Mouse (Mus musculus) olfactory bulb, adult 2 months (tissue): ENCODE data around the gene Usp54. TPM values are rescaled to one million over a fixed set of nuclear protein-coding genes. Genes with fewer than 3 reads are reported as not detected.
"Not testable (repeated sequence)": the region's sequence is repeated elsewhere in the genome, so short reads cannot be mapped to it uniquely, and the experiment has no call there.

ENCODE experiments used
- H3K27ac ChIP-seq: fragments of 200-500 bp; 2 replicates; pipeline ENCODE4 v1.5.1; 2012; ENCODE audit warnings: low read depth, low read length; ENCODE audit not compliant: insufficient read depth
- H3K4me1 ChIP-seq: fragments of 200-500 bp; 2 replicates; pipeline ENCODE4 v1.6.1; 2012; ENCODE audit warnings: low read length; ENCODE audit not compliant: control insufficient read depth, insufficient read depth
- H3K4me3 ChIP-seq: fragments of 200-500 bp; 2 replicates; pipeline ENCODE4 v1.5.1; 2012; ENCODE audit warnings: mild to moderate bottlenecking, low read depth, low read length, moderate library complexity; ENCODE audit not compliant: insufficient read depth
- CTCF ChIP-seq: fragments of 200-500 bp; IDR thresholded peaks from 2 replicates; pipeline ENCODE4 v1.5.1; 2012; ENCODE audit warnings: low read depth, mild to moderate bottlenecking, low read length, moderate library complexity; ENCODE audit not compliant: insufficient read depth
- POLR2A ChIP-seq: fragments of 200-500 bp; IDR thresholded peaks from 2 replicates; pipeline ENCODE4 v1.6.1; 2012; ENCODE audit warnings: mild to moderate bottlenecking, low read depth, low read length, moderate library complexity; ENCODE audit not compliant: insufficient read depth
- WGBS: fragments of 180-500 bp; shearing (Covaris S2); methylation state at CpG from one replicate; pipeline ENCODE4 v1.1.7; 2018; 5-methylcytosine and 5-hydroxymethylcytosine counted together
- polyA plus RNA-seq: library from polyadenylated mRNA; stranded (reverse); fragments of >200 nt; gene quantifications from 2 replicates; pipeline ENCODE4 v1.2.4, GENCODE M21; 2012; ENCODE audit warnings: low replicate concordance; ENCODE audit not compliant: missing spikeins, insufficient read depth, insufficient read length

Usp54 gene
- polyA plus RNA-seq, 1 experiment: 58.6 TPM

- H3K4me3 ChIP-seq: peak overlapping the region; percentile 81
- 1% methylated on average over 16 of the region's 16 CpGs for WGBS
- TF ChIP-seq POLR2A: no peak
- H3K27ac ChIP-seq: peak overlapping the region; percentile 23; the same call in 1 of the 2 replicates
- peaks cover 2% of the 10 kb centered on the region; the same call in 1 of the 2 replicates for H3K4me1 ChIP-seq
Observed at GRCm38 (mm10) chr14:20639918-20640619, 794 bp downstream of the Usp54 start.

- Histone ChIP-seq H3K4me1 (peaks cover 2% of the 10 kb centered on the region; the same call in 1 of the 2 replicates), H3K27ac (no peak overlapping the region), H3K4me3 (no peak overlapping the region)
- WGBS: 89% methylated on average over 6 of the region's 6 CpGs
- TF ChIP-seq CTCF (no peak), POLR2A (no peak)
Observed at GRCm38 (mm10) chr14:20638702-20639101, 2.2 kb downstream of the Usp54 start.

GRCm38 (mm10) chr14:20637818-20638574 lies 2.9 kb downstream of the Usp54 start:
- Histone ChIP-seq H3K27ac (no peak overlapping the region), H3K4me3 (no peak overlapping the region), H3K4me1 (peaks cover 2% of the 10 kb centered on the region; the same call in 1 of the 2 replicates)
- TF ChIP-seq POLR2A (no peak), CTCF (no peak)
- 97% methylated on average over 2 of the region's 2 CpGs for WGBS

GRCm38 (mm10) chr14:20636968-20637367 lies 3.9 kb downstream of the Usp54 start:
- not testable (repeated sequence) for H3K4me1 ChIP-seq, H3K27ac ChIP-seq, H3K4me3 ChIP-seq
- WGBS: 97% methylated on average over 3 of the region's 3 CpGs

- Histone ChIP-seq H3K27ac (no peak overlapping the region), H3K4me1 (peaks cover 2% of the 10 kb centered on the region; the same call in 1 of the 2 replicates), H3K4me3 (no peak overlapping the region)
- WGBS: 92% methylated on average over 2 of the region's 2 CpGs
- TF ChIP-seq CTCF (no peak), POLR2A (no peak)
Observed at GRCm38 (mm10) chr14:20635546-20635945, 5.3 kb downstream of the Usp54 start.

GRCm38 (mm10) chr14:20631253-20631652 lies 9.6 kb downstream of the Usp54 start:
- WGBS: 72% methylated on average over 4 of the region's 4 CpGs
- H3K4me1 ChIP-seq: peaks cover 3% of the 10 kb centered on the region; the same call in 1 of the 2 replicates
- no peak overlapping the region for H3K4me3 ChIP-seq
- TF ChIP-seq POLR2A: no peak
- TF ChIP-seq CTCF: no peak
- no peak overlapping the region for H3K27ac ChIP-seq

GRCm38 (mm10) chr14:20626971-20627370 lies 13.9 kb downstream of the Usp54 start:
- Histone ChIP-seq H3K27ac (no peak overlapping the region), H3K4me1 (peaks cover 3% of the 10 kb centered on the region; the same call in 1 of the 2 replicates), H3K4me3 (no peak overlapping the region)
- WGBS: 81% methylated on average over 3 of the region's 3 CpGs
- TF ChIP-seq CTCF (no peak), POLR2A (no peak)

- no peak overlapping the region for H3K27ac ChIP-seq
- 52% methylated on average over 2 of the region's 2 CpGs for WGBS
- peaks cover 3% of the 10 kb centered on the region; the same call in 1 of the 2 replicates for H3K4me1 ChIP-seq
- TF ChIP-seq CTCF (no peak), POLR2A (no peak)
- H3K4me3 ChIP-seq: no peak overlapping the region
Observed at GRCm38 (mm10) chr14:20626447-20626846, 14.4 kb downstream of the Usp54 start.

- 91% methylated on average over 3 of the region's 3 CpGs for WGBS
- Histone ChIP-seq H3K4me3 (no peak overlapping the region), H3K27ac (no peak overlapping the region), H3K4me1 (peaks cover 5% of the 10 kb centered on the region; the same call in 1 of the 2 replicates)
- TF ChIP-seq POLR2A (no peak), CTCF (no peak)
Observed at GRCm38 (mm10) chr14:20622907-20623306, 18.0 kb downstream of the Usp54 start.
